Mouse (Mus musculus): ENCODE data around the gene Asns. TPM values are rescaled to one million over a fixed set of nuclear protein-coding genes. Genes with fewer than 3 reads are reported as not detected.

Asns gene
- polyA plus RNA-seq, 1 experiment from 2014 or later: 25.8 TPM

DNA sequence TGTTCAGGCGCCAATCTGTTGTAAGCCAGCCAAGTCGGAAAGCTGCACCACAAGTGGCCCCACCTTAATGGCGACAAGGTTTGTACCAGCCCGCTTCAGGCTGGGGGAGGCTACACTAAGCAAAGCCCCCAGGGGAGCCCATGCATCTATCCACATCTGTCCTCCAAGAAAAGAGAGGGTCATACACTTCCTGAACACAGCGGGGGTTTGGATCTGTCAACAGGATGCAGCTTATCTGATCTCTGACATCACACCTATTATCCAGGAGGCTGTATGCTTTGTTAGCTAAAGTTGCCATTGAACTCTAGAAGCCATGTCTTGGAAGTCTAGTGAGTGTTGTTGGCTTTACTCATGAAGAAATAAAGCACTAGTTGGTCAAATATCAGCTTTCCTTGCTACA lies 35.2 kb upstream of the Asns start:
- H3K9ac ChIP-seq (ENCODE audit: low read depth, low read length): no peak overlapping the region
- no peaks in the 10 kb centered on the region for H3K27me3 ChIP-seq (replicated peaks; ENCODE audit: control insufficient read depth, insufficient read depth, low read length)
- H3K4me2 ChIP-seq (replicated peaks; ENCODE audit: low read depth): no peak overlapping the region
- no peak for TF ChIP-seq CTCF (IDR thresholded peaks at IDR 0.05; ENCODE audit: low read depth)
- H3K36me3 ChIP-seq (ENCODE audit: control insufficient read depth, insufficient read depth): no peaks in the 10 kb centered on the region
- no peaks in the 10 kb centered on the region for H3K9me3 ChIP-seq (ENCODE audit: control insufficient read depth)
- H3K4me3 ChIP-seq (ENCODE audit: low read depth, low read length): no peak overlapping the region
- 90% methylated on average over 5 of the region's 5 CpGs for WGBS
- no peak overlapping the region for H3K27ac ChIP-seq (ENCODE audit: low read depth, low read length)
- no peak for ATAC-seq
- H3K4me1 ChIP-seq (replicated peaks; ENCODE audit: control insufficient read depth, insufficient read depth, low read length): no peaks in the 10 kb centered on the region

DNA sequence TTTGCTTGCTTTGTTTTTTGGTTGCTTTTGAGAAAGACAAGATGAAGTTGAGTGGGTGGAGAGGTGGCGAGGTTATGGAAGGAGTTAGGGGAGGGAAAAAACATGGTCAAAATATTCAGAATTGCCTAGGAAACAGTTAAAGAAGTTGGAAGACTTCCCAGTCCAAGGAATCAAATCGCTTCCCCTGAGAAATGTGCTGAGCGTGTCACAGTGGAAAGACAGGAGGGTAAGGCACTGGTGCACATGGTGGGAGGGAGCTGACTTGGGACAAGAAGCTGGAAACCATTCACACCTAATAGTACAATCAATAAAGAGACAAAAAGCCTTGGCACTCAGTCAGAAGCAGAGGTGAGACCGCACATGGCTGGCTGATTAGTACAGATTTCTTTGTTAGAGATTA lies 23.2 kb upstream of the Asns start:
- 72% methylated on average over 4 of the region's 4 CpGs for WGBS

DNA sequence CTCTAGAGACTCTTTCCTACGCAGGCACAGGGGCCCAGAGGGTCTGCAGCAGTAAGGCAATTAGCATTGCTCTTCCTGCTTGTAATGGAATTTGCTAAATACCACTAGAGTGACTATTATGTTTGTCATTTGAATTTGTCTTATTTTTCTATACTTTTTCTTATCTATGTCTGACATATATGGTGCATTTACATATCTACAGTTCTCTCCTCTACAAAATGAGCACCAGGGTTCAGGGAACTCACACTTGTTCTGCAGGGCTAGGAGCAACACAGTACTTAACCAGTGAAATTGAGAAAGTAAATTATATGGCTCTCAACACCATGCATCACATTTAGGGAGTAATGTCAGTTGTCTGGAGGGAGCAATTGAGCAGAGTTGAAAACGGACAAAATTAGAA lies 21.2 kb upstream of the Asns start:
- Histone ChIP-seq H3K4me2 (replicated peaks; ENCODE audit: low read depth) (no peak overlapping the region), H3K27me3 (replicated peaks; ENCODE audit: control insufficient read depth, insufficient read depth, low read length) (no peaks in the 10 kb centered on the region), H3K4me1 (replicated peaks; ENCODE audit: control insufficient read depth, insufficient read depth, low read length) (no peaks in the 10 kb centered on the region), H3K4me3 (ENCODE audit: low read depth, low read length) (no peak overlapping the region), H3K9ac (ENCODE audit: low read depth, low read length) (no peak overlapping the region), H3K9me3 (ENCODE audit: control insufficient read depth) (no peaks in the 10 kb centered on the region), H3K36me3 (ENCODE audit: control insufficient read depth, insufficient read depth) (no peaks in the 10 kb centered on the region), H3K27ac (ENCODE audit: low read depth, low read length) (no peak overlapping the region)
- 42% methylated on average over 2 of the region's 2 CpGs for WGBS
- no peak for ATAC-seq
- no peak for TF ChIP-seq CTCF (IDR thresholded peaks at IDR 0.05; ENCODE audit: low read depth)

More for the DNA sequence above, 23.2 kb upstream of the Asns start:
- Histone ChIP-seq H3K9ac (ENCODE audit: low read depth, low read length) (no peak overlapping the region), H3K27ac (ENCODE audit: low read depth, low read length) (no peak overlapping the region), H3K27me3 (replicated peaks; ENCODE audit: control insufficient read depth, insufficient read depth, low read length) (no peaks in the 10 kb centered on the region), H3K36me3 (ENCODE audit: control insufficient read depth, insufficient read depth) (no peaks in the 10 kb centered on the region), H3K4me2 (replicated peaks; ENCODE audit: low read depth) (no peak overlapping the region), H3K4me1 (replicated peaks; ENCODE audit: control insufficient read depth, insufficient read depth, low read length) (no peaks in the 10 kb centered on the region), H3K4me3 (ENCODE audit: low read depth, low read length) (no peak overlapping the region), H3K9me3 (ENCODE audit: control insufficient read depth) (no peaks in the 10 kb centered on the region)
- no peak for ATAC-seq
- TF ChIP-seq CTCF (IDR thresholded peaks at IDR 0.05; ENCODE audit: low read depth): no peak

DNA sequence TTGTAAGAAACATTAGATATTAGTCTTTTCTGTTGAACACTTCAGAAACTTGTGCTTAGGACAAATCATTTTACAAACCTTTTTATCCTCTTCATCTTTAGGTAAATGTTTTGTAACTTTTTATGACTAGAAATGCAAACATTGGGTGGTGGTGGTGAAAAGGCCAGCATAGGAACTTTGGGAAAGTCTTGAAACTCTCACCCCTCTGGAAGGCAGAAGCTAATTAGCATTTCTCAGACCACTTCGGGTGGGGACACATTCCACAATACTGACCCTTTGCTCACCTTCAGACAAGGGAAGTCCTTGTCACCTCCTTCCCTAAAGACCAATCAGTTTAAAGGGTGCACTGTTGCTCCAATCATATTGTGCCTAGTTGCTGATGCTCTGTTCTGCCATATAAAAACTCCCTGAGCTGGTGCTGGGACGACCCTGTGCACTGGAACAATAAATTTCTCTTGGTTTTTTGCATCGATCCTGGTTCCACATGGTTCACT lies 18.8 kb upstream of the Asns start:
- TF ChIP-seq CTCF (IDR thresholded peaks at IDR 0.05; ENCODE audit: low read depth): no peak
- Histone ChIP-seq H3K9me3 (ENCODE audit: control insufficient read depth) (no peaks in the 10 kb centered on the region), H3K27me3 (replicated peaks; ENCODE audit: control insufficient read depth, insufficient read depth, low read length) (no peaks in the 10 kb centered on the region), H3K9ac (ENCODE audit: low read depth, low read length) (no peak overlapping the region), H3K36me3 (ENCODE audit: control insufficient read depth, insufficient read depth) (no peaks in the 10 kb centered on the region), H3K4me1 (replicated peaks; ENCODE audit: control insufficient read depth, insufficient read depth, low read length) (no peaks in the 10 kb centered on the region), H3K4me2 (replicated peaks; ENCODE audit: low read depth) (no peak overlapping the region), H3K4me3 (ENCODE audit: low read depth, low read length) (no peak overlapping the region), H3K27ac (ENCODE audit: low read depth, low read length) (no peak overlapping the region)
- WGBS: 37% methylated on average over 3 of the region's 3 CpGs
- no peak for ATAC-seq

DNA sequence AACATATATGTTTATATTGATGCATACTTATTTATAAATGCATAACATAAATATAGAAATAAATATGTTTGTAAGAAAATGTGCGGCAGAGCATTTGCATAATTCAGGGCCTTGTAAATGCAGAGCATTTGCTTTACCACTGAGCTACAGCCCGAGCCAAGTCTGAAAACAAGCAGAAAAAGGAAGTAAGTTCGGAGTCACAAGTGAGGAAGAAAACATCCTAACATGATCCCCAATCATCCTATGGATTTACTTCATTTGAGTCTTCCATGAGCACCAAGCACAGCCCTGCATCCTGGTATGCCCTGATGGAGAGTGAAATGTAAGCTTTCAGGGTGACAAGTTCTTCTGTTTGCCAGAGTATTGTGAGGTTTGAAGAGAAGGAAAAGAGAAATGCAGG lies 15.2 kb upstream of the Asns start:
- no peaks in the 10 kb centered on the region for H3K4me1 ChIP-seq (replicated peaks; ENCODE audit: control insufficient read depth, insufficient read depth, low read length)
- no peak overlapping the region for H3K27ac ChIP-seq (ENCODE audit: low read depth, low read length)
- no peak overlapping the region for H3K4me2 ChIP-seq (replicated peaks; ENCODE audit: low read depth)
- H3K36me3 ChIP-seq (ENCODE audit: control insufficient read depth, insufficient read depth): no peaks in the 10 kb centered on the region
- no peak overlapping the region for H3K9ac ChIP-seq (ENCODE audit: low read depth, low read length)
- 82% methylated on average over 3 of the region's 3 CpGs for WGBS
- no peak for TF ChIP-seq CTCF (IDR thresholded peaks at IDR 0.05; ENCODE audit: low read depth)
- H3K9me3 ChIP-seq (ENCODE audit: control insufficient read depth): no peaks in the 10 kb centered on the region
- H3K4me3 ChIP-seq (ENCODE audit: low read depth, low read length): no peak overlapping the region
- no peaks in the 10 kb centered on the region for H3K27me3 ChIP-seq (replicated peaks; ENCODE audit: control insufficient read depth, insufficient read depth, low read length)
- no peak for ATAC-seq

DNA sequence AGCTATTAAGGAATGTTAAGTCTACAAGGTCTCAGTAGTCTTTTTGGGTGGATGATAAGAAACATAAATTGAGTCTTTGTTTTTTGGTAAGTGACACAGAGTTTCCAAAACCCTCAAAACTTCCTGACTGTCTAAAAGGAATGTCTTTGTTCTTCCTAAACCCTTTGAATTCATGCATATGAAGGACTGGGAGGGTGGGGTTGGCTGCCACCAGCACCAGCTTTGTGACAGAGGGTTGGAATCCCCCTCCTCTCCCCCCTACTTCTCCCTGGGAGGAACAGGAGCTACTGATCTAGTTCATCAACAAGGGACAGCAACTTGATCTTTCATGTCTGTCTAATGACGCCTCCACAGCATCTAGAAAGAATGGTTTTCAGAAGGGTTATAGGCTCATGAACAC lies 13.7 kb upstream of the Asns start:
- H3K9ac ChIP-seq (ENCODE audit: low read depth, low read length): no peak overlapping the region
- no peaks in the 10 kb centered on the region for H3K36me3 ChIP-seq (ENCODE audit: control insufficient read depth, insufficient read depth)
- WGBS: 77% methylated on average over 1 of the region's 1 CpGs
- no peak overlapping the region for H3K27ac ChIP-seq (ENCODE audit: low read depth, low read length)
- no peak overlapping the region for H3K4me2 ChIP-seq (replicated peaks; ENCODE audit: low read depth)
- no peaks in the 10 kb centered on the region for H3K9me3 ChIP-seq (ENCODE audit: control insufficient read depth)
- no peak for ATAC-seq
- H3K4me1 ChIP-seq (replicated peaks; ENCODE audit: control insufficient read depth, insufficient read depth, low read length): no peaks in the 10 kb centered on the region
- no peaks in the 10 kb centered on the region for H3K27me3 ChIP-seq (replicated peaks; ENCODE audit: control insufficient read depth, insufficient read depth, low read length)
- TF ChIP-seq CTCF (IDR thresholded peaks at IDR 0.05; ENCODE audit: low read depth): no peak
- H3K4me3 ChIP-seq (ENCODE audit: low read depth, low read length): no peak overlapping the region

All from intestine, postnatal 0 days (tissue).